Mouse (Mus musculus) kidney, adult 18-20 months (tissue): ENCODE results near the gene Hspb9.

ENCODE experiments used
- DNase-seq: peaks from one replicate; pipeline ENCODE4 v3.0.0; 2021

The Hspb9 gene

GRCm38 (mm10) chr11:100713735-100714533 lies at the start of gene Hspb9:
Gene Hspb9 (plus strand): TSS chr11:100713850.
- peak; percentile 76 for DNase-seq

GRCm38 (mm10) chr11:100671049-100671448 lies 42.6 kb upstream of the Hspb9 start:
- DNase-seq: no peak

- no peak for DNase-seq
Observed at GRCm38 (mm10) chr11:100671956-100672355, 41.7 kb upstream of the Hspb9 start.

- no peak for DNase-seq
Observed at GRCm38 (mm10) chr11:100673169-100673568, 40.5 kb upstream of the Hspb9 start.

- DNase-seq: no peak
Observed at GRCm38 (mm10) chr11:100677810-100678209, 35.8 kb upstream of the Hspb9 start.

- no peak for DNase-seq
Observed at GRCm38 (mm10) chr11:100681826-100682225, 31.8 kb upstream of the Hspb9 start.

GRCm38 (mm10) chr11:100682526-100682925 lies 31.1 kb upstream of the Hspb9 start:
- no peak for DNase-seq

GRCm38 (mm10) chr11:100684084-100684483 lies 29.6 kb upstream of the Hspb9 start:
- no peak for DNase-seq

GRCm38 (mm10) chr11:100685371-100685770 lies 28.3 kb upstream of the Hspb9 start:
- no peak for DNase-seq

GRCm38 (mm10) chr11:100687265-100687664 lies 26.4 kb upstream of the Hspb9 start:
- DNase-seq: no peak

GRCm38 (mm10) chr11:100688443-100688842 lies 25.2 kb upstream of the Hspb9 start:
- DNase-seq: no peak

- DNase-seq: no peak
Observed at GRCm38 (mm10) chr11:100690389-100690788, 23.3 kb upstream of the Hspb9 start.

GRCm38 (mm10) chr11:100692164-100692616 lies 21.5 kb upstream of the Hspb9 start, which contains the start of gene Zfp385c:
Gene Zfp385c (minus strand): TSS chr11:100692455.
- no peak for DNase-seq

GRCm38 (mm10) chr11:100693154-100693553 lies 20.5 kb upstream of the Hspb9 start:
- no peak for DNase-seq

GRCm38 (mm10) chr11:100694926-100695325 lies 18.7 kb upstream of the Hspb9 start:
- DNase-seq: peak; percentile 78

- no peak for DNase-seq
Observed at GRCm38 (mm10) chr11:100697921-100698320, 15.7 kb upstream of the Hspb9 start.

GRCm38 (mm10) chr11:100700710-100701109 lies 12.9 kb upstream of the Hspb9 start:
- DNase-seq: no peak

- peak; percentile 52 for DNase-seq
Observed at GRCm38 (mm10) chr11:100701301-100701700, 12.3 kb upstream of the Hspb9 start.

- peak; percentile 68 for DNase-seq
Observed at GRCm38 (mm10) chr11:100702081-100702851, 11.4 kb upstream of the Hspb9 start.

GRCm38 (mm10) chr11:100702906-100703305 lies 10.7 kb upstream of the Hspb9 start:
- no peak for DNase-seq

GRCm38 (mm10) chr11:100703366-100703765 lies 10.3 kb upstream of the Hspb9 start:
- DNase-seq: peak; percentile 57

- DNase-seq: no peak
Observed at GRCm38 (mm10) chr11:100703851-100704531, 9.7 kb upstream of the Hspb9 start, which contains the start of gene Dhx58. Gene Dhx58 (minus strand): TSS chr11:100704271.

GRCm38 (mm10) chr11:100705095-100705747 lies 8.4 kb upstream of the Hspb9 start:
- DNase-seq: no peak
